Mouse (Mus musculus) kidney, embryonic 14.5 days (tissue): ENCODE measurements at regions not wholly inside any gene's neighbourhood (a gene's known extent, or its start where the extent isn't known, plus 50 kb on each side); places are given as distances from the start of the nearest gene placed in this dataset.

Experiments
- ATAC-seq: fragments of 200-750 bp; cut with Nextera tagmentation; 2 replicates; pipeline ENCODE4 v1.8.0; 2017; ENCODE audit warnings: moderate number of reproducible peaks, mild to moderate bottlenecking, moderate TSS enrichment, moderate library complexity; ENCODE audit not compliant: low FRiP score, low TSS enrichment
- H3K27ac ChIP-seq: fragments of 300-500 bp; sonication (generic); 2 replicates; pipeline ENCODE4 v1.5.1; 2014; ENCODE audit warnings: low read depth, mild to moderate bottlenecking, low read length, moderate library complexity, mixed read lengths
- H3K27me3 ChIP-seq: fragments of 300-500 bp; sonication (generic); 2 replicates; pipeline ENCODE4 v1.6.1; 2014; ENCODE audit warnings: mild to moderate bottlenecking, low read length; ENCODE audit not compliant: control insufficient read depth, insufficient read depth
- H3K36me3 ChIP-seq: fragments of 300-500 bp; sonication (generic); 2 replicates; pipeline ENCODE4 v1.6.1; 2014; ENCODE audit warnings: low read length, mixed read lengths; ENCODE audit not compliant: control insufficient read depth, insufficient read depth
- H3K4me1 ChIP-seq: fragments of 300-500 bp; sonication (generic); 2 replicates; pipeline ENCODE4 v1.6.1; 2014; ENCODE audit warnings: low read length, mixed read lengths; ENCODE audit not compliant: control insufficient read depth, insufficient read depth
- H3K4me2 ChIP-seq: fragments of 300-500 bp; sonication (generic); replicated peaks from 2 replicates; pipeline ENCODE4 v1.6.1; 2014; ENCODE audit warnings: low read depth, mild to moderate bottlenecking, low read length
- H3K4me3 ChIP-seq: fragments of 300-500 bp; sonication (generic); 2 replicates; pipeline ENCODE4 v1.5.1; 2014; ENCODE audit warnings: mild to moderate bottlenecking, low read length
- H3K9ac ChIP-seq: fragments of 300-500 bp; sonication (generic); 2 replicates; pipeline ENCODE4 v1.6.1; 2014; ENCODE audit warnings: low read depth, mild to moderate bottlenecking, low read length, moderate library complexity
- H3K9me3 ChIP-seq: fragments of 300-500 bp; sonication (generic); 2 replicates; pipeline ENCODE4 v1.6.1; 2016; ENCODE audit warnings: low read length; ENCODE audit not compliant: control insufficient read depth
- WGBS: fragments of 180-500 bp; shearing (Covaris S2); extraction: QIAGEN DNeasy Blood & Tissue Kit; methylation state at CpG from one replicate; pipeline ENCODE4 v1.1.7; 2014; 5-methylcytosine and 5-hydroxymethylcytosine counted together

GRCm38 (mm10) chr10:67377643-67378223 lies 92.6 kb upstream of the Nrbf2 start:
- ATAC-seq = peak; percentile 57; the same call in 1 of the 2 replicates
- Histone ChIP-seq H3K4me2 (peak overlapping the region; percentile 15; the same call in 1 of the 2 replicates), H3K4me1 (no peaks in the 10 kb centered on the region), H3K4me3 (no peak overlapping the region), H3K27ac (no peak overlapping the region), H3K27me3 (no peaks in the 10 kb centered on the region), H3K9me3 (no peaks in the 10 kb centered on the region), H3K9ac (no peak overlapping the region), H3K36me3 (no peaks in the 10 kb centered on the region)
- WGBS = 42% methylated on average over 17 of the region's 17 CpGs

GRCm38 (mm10) chr10:67380174-67380573 lies 95.1 kb upstream of the Nrbf2 start:
- H3K27ac ChIP-seq = no peak overlapping the region
- 86% methylated on average over 5 of the region's 5 CpGs for WGBS
- no peaks in the 10 kb centered on the region for H3K9me3 ChIP-seq
- no peaks in the 10 kb centered on the region for H3K4me1 ChIP-seq
- no peak overlapping the region for H3K4me2 ChIP-seq
- H3K4me3 ChIP-seq = no peak overlapping the region
- H3K27me3 ChIP-seq = no peaks in the 10 kb centered on the region
- no peak for ATAC-seq
- H3K36me3 ChIP-seq = no peaks in the 10 kb centered on the region
- H3K9ac ChIP-seq = no peak overlapping the region

GRCm38 (mm10) chr10:67383352-67383751 lies 98.2 kb upstream of the Nrbf2 start:
- H3K9me3 ChIP-seq = no peaks in the 10 kb centered on the region
- no peak for ATAC-seq
- no peak overlapping the region for H3K4me2 ChIP-seq
- H3K4me3 ChIP-seq = no peak overlapping the region
- 87% methylated on average over 4 of the region's 4 CpGs for WGBS
- no peaks in the 10 kb centered on the region for H3K4me1 ChIP-seq
- H3K27ac ChIP-seq = no peak overlapping the region
- H3K9ac ChIP-seq = no peak overlapping the region
- H3K27me3 ChIP-seq = no peaks in the 10 kb centered on the region
- H3K36me3 ChIP-seq = no peaks in the 10 kb centered on the region

GRCm38 (mm10) chr10:67383802-67384567 lies 98.9 kb upstream of the Nrbf2 start:
- WGBS = 82% methylated on average over 16 of the region's 16 CpGs
- no peak for ATAC-seq

GRCm38 (mm10) chr10:67384568-67384958 lies 99.5 kb upstream of the Nrbf2 start:
- Histone ChIP-seq H3K4me2 (no peak overlapping the region), H3K4me1 (no peaks in the 10 kb centered on the region), H3K9ac (no peak overlapping the region), H3K27me3 (no peaks in the 10 kb centered on the region), H3K27ac (no peak overlapping the region), H3K4me3 (no peak overlapping the region), H3K36me3 (no peaks in the 10 kb centered on the region), H3K9me3 (no peaks in the 10 kb centered on the region)
- 45% methylated on average over 4 of the region's 4 CpGs for WGBS
- ATAC-seq = peak; percentile 60

More at GRCm38 (mm10) chr10:67383802-67384567, 98.9 kb upstream of the Nrbf2 start:
- H3K27me3 ChIP-seq = no peaks in the 10 kb centered on the region
- H3K4me3 ChIP-seq = no peak overlapping the region
- no peak overlapping the region for H3K27ac ChIP-seq
- H3K9ac ChIP-seq = no peak overlapping the region
- no peak overlapping the region for H3K4me2 ChIP-seq
- no peaks in the 10 kb centered on the region for H3K36me3 ChIP-seq
- H3K9me3 ChIP-seq = no peaks in the 10 kb centered on the region
- no peaks in the 10 kb centered on the region for H3K4me1 ChIP-seq

- Histone ChIP-seq H3K27me3 (no peaks in the 10 kb centered on the region), H3K4me2 (no peak overlapping the region), H3K36me3 (no peaks in the 10 kb centered on the region), H3K27ac (no peak overlapping the region), H3K9ac (no peak overlapping the region), H3K9me3 (no peaks in the 10 kb centered on the region), H3K4me1 (no peaks in the 10 kb centered on the region), H3K4me3 (no peak overlapping the region)
- ATAC-seq = no peak
- 72% methylated on average over 5 of the region's 5 CpGs for WGBS
Measured at GRCm38 (mm10) chr10:67385966-67386365, 100.9 kb upstream of the Nrbf2 start.

GRCm38 (mm10) chr10:67388755-67389154 lies 103.7 kb upstream of the Nrbf2 start:
- ATAC-seq = no peak

GRCm38 (mm10) chr10:67400434-67400833 lies 115.3 kb upstream of the Nrbf2 start:
- Histone ChIP-seq H3K4me1 (no peaks in the 10 kb centered on the region), H3K4me2 (no peak overlapping the region), H3K27me3 (no peaks in the 10 kb centered on the region), H3K9me3 (no peaks in the 10 kb centered on the region), H3K36me3 (no peaks in the 10 kb centered on the region), H3K9ac (no peak overlapping the region), H3K4me3 (no peak overlapping the region), H3K27ac (no peak overlapping the region)
- WGBS = 61% methylated on average over 5 of the region's 5 CpGs
- ATAC-seq = no peak

More at GRCm38 (mm10) chr10:67388755-67389154, 103.7 kb upstream of the Nrbf2 start:
- H3K4me1 ChIP-seq = no peaks in the 10 kb centered on the region
- no peak overlapping the region for H3K4me3 ChIP-seq
- H3K9me3 ChIP-seq = no peaks in the 10 kb centered on the region
- no peak overlapping the region for H3K9ac ChIP-seq
- H3K4me2 ChIP-seq = no peak overlapping the region
- no peaks in the 10 kb centered on the region for H3K36me3 ChIP-seq
- 77% methylated on average over 4 of the region's 6 CpGs for WGBS
- H3K27me3 ChIP-seq = no peaks in the 10 kb centered on the region
- no peak overlapping the region for H3K27ac ChIP-seq

- 61% methylated on average over 6 of the region's 6 CpGs for WGBS
- no peak overlapping the region for H3K9ac ChIP-seq
- no peaks in the 10 kb centered on the region for H3K36me3 ChIP-seq
- ATAC-seq = no peak
- H3K27me3 ChIP-seq = no peaks in the 10 kb centered on the region
- H3K27ac ChIP-seq = no peak overlapping the region
- no peaks in the 10 kb centered on the region for H3K4me1 ChIP-seq
- H3K4me2 ChIP-seq = no peak overlapping the region
- H3K4me3 ChIP-seq = no peak overlapping the region
- H3K9me3 ChIP-seq = no peaks in the 10 kb centered on the region
Measured at GRCm38 (mm10) chr10:67401409-67401808, 116.3 kb upstream of the Nrbf2 start.
